Mouse (Mus musculus) urinary bladder, adult 18-20 months (tissue): ENCODE data around the gene Hrct1.

Experiments used
- DNase-seq, 2 experiments: peaks; one replicate each; pipeline ENCODE4 v3.0.0; 2022; ENCODE audit warnings: low spot score in 2 of 2, mixed read lengths in 2 of 2

Gene Hrct1

DNA sequence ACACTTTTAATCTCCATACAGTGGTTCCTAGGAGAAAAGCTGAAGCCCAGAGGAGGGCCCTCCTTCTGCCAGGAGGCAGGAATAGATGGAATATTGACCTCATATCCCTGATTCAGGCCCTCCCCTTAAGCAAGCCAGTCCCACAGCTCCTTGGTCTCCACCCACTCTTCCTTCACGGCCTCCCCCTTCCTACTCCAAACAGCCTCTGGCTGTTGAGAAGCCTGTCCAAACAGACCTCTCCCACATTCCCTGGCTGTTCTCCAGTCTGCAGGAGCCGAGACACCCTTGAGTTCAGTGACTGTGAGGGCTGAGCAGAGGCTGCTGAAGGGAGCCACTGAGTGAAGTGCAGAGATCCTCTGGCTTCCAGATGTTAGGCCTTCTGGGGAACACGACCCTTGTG is at the start of gene Hrct1:
Gene Hrct1 (plus strand): TSS at position 194 of the 400 bp plus-strand sequence.
- DNase-seq, result peak in 1 of 2 experiments; percentile 81

- no peak for DNase-seq
These were observed 48.4 kb upstream of the Hrct1 start for GRCm38 (mm10) chr4:43678541-43678940.

DNA sequence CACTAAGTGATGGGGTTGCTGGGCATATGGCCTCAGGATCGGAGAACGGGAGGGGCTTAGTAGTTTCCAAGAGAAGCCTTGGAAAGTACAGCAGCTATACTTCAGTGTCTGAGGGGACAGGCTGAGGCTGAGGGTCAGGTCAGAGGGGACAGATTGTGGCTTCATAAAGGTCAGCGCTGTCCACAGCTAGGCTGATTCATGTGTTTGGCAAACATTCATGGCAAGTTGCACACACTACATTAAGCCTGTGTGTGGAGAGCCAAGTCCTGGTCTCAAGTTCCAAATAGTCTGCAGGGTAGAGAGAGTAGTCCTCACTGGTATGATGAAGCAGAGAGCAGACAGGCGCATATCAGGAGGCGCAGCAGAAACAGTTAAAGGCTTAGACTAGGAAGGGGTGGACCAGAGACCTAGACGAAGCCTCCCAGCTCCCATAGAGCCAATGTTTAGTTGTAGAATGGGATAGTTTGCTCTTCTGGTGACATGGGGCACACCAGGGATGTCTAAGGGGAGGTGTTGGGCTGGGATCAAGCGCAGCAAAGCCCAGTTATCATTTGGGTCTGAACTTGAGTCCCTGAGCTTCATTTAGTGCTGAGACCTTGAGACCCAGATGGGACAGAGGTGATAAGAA is 47.5 kb upstream of the Hrct1 start:
- no peak for DNase-seq

DNA sequence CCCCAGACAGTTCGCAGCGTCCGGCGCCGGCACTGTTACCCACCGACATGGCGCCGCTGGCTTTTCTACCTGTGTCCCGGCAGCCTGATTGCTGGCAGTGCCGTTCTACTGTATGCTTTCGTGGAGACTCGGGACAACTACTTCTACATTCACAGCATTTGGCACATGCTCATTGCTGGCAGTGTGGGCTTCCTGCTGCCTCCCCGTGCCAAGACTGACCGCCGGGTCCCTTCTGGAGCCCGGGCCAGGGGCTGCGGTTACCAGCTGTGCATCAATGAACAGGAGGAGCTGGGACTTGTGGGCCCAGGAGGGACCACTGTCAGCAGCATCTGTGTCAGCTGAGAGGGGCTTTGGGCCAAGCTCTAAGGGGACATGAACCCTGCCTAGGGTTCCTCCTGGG is 37.0 kb upstream of the Hrct1 start:
- no peak for DNase-seq

- no peak for DNase-seq
These were observed 36.0 kb upstream of the Hrct1 start for GRCm38 (mm10) chr4:43691026-43691425.

DNA sequence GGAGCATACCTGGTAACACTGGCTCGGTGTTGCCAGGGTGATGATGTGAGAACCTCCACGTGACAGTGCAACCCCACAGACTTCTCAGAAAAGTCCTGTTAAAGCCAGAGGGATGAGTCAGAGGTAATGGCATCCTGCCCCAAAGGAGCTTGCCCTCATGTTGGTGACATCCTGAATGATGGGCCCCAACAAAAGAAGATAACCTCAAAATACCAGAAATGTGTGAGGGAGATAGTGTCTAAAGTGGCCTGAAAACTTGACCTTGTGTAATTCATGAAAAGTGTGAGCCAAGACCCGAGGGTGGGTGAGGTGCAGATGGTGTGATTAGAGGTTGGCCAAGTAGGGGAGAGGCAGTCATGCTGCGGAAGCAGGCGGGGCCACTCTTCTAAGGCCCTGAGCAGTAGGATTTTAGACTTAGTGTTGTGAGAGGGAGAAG is 33.2 kb upstream of the Hrct1 start:
- DNase-seq, result peak; percentile 17 to 58

DNA sequence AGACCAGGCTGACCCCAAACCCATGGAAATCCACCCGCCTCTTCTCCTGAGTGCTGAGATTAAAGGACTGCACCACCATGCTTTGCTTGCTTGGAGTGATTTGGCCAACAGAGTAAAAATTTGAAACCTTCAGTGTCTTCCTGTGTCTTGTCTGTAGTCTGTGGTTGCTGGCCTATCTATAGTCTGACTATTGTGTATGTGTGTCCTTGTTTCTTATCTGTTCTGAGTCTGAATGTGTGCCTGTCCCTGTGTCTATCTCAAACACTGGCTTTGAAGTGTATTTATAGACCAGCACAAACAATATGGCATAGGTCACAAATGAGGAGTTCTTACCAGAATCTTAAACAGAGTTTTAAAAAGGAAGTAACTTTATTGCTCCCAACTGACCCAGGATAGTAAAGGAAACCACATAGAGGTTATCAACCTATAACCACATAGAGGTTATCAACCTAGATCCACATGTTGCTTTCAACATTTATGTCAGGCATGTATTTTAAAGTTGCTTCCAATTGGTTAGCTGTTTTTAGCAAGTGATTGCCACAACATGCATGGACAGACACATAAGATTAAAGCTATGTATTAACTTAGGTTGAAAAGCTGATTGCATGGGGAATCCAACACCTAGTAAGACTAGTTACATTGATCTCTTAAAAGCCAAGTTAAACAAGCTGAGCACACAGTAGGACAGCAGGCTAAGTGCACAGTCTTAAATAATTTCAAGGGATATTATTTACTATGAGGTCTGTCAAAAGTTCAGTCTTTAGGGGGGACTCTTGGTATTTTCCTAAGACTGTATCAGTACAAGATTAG is 32.3 kb upstream of the Hrct1 start:
- no peak for DNase-seq

GRCm38 (mm10) chr4:43695249-43695671 is 31.7 kb upstream of the Hrct1 start:
- DNase-seq, result peak; percentile 22 to 68

DNA sequence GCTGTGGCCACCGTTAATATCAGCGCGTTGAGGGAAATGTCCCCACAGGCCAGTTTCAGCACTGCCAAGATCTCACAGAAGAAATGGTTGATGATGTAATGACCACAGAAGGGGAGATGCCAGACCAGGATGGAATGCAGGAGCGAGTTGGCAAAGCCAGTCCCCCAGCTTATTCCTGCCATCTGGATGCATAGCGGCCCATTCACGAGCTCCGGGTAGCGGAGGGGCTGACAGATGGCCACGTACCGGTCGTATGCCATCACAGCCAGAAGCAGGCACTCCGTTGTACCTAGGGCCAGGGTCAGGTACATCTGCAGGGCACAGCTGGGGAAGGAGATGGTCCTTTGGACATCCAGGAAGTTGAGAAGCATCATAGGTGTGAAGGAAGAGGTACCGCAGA is 30.4 kb upstream of the Hrct1 start:
- no peak for DNase-seq

- no peak for DNase-seq
These were observed 26.3 kb upstream of the Hrct1 start, which contains the start of gene Olfr70 for GRCm38 (mm10) chr4:43700707-43701106. Olfr70 (minus strand) TSS chr4:43700807.

DNA sequence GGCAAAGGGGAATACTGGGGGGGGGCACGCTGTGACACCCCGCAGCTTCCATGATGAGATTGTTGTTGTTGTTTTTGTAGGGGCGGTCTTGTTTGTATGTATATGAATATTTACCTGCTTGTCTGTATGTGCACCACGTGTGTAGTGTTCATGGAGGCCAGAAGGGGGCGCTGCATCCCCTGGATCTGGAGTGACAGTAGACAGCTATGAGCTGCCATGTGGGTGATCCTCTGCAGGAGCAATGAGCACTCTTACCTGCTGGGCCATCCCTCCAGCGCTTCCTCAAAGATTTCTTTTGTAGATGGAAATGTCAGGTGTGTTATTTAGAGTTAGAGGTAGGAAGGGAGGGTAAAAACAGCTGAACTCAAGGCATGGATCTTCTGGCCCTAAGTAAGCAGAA is 23.5 kb upstream of the Hrct1 start:
- no peak for DNase-seq

GRCm38 (mm10) chr4:43703851-43704250 is 23.1 kb upstream of the Hrct1 start:
- no peak for DNase-seq

GRCm38 (mm10) chr4:43705991-43706390 is 21.0 kb upstream of the Hrct1 start:
- DNase-seq, result no peak

DNA sequence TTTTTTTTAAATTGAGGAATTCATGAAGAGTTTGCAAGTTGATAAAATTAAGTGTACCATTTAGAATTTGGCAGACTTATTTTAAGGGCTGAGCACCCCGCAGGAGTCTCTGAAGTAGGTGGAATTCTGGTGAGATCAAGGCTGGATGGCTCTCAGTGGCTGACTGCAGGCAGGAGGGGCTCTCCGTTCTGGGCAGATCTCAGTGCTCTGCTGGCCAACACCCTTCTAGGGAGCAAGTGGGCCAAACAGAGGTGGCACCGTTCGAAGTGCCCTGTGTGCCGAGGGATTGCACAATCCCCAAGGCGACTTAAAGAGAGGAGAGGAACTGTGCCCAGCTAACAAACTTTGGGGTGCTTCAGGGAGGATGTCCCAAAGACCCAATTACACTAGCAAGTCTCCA is 17.1 kb upstream of the Hrct1 start, which contains the start of gene Olfr71:
Gene Olfr71 (minus strand): TSS at position 387 of the 400 bp plus-strand sequence.
- no peak for DNase-seq

GRCm38 (mm10) chr4:43711821-43712220 is 15.2 kb upstream of the Hrct1 start:
- DNase-seq, result peak; percentile 59 to 73

DNA sequence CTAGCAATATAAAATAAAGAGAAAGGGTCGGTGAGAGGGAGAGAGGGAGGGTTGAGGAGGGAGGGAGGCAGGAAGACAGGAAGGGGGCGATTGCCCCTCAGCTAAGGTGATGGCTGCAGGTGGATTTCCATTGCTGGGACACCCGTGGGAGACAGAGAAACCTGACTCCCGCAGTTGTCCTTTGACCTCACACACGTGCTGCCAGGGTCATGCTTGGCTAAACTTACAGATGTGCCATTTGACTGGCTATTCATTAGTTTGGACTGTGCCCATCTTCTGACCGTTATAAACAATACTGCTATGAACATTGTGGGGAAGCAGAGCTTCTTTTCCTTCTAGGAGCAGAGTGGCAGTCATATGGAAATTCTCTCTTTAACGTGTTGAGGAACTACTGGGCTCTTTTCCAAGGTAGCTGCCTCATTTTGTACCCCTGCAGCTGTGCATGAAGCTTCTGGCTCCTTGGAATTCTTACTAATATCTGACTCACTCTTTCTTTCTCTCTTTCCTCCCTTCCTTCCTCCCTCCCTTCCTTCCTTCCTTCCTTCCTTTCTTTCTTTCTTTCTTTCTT is 13.3 kb upstream of the Hrct1 start:
- no peak for DNase-seq

DNA sequence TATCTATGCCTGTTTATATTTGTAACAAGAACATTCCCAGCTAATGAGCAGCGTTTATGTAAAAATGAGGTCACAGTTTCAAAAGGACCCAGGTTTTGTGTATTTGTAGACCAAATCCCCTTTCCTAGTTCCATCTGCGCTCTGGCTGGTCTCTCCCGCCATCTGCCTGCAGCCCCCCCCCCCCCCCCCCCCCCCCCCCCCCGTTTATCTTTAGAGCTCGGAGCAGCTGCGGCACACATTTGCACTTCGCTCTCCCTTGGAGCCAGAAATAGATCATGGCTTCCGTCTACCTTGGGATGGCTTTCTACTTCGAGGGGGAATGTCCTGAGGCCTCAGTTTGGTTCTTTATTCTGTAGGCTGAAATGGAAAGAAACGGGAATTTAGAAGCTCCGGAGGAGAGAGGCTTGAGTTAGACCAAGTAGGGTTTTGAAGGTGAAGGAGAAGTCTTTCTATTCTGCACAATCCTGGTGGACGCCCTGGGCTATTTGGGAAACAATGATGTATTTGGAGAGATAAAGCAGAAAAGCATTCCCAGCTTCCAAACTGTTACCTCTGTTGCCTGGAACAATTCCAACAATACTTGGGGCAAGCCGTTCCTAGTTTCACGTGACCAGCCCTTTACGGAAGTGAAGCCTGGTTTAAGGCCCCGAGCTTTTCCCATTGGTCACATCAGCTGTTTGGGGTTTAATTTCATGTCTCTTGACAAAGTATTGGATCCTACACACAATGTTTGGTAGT is 6.3 kb upstream of the Hrct1 start:
- no peak for DNase-seq

- no peak for DNase-seq
These were observed 4.8 kb upstream of the Hrct1 start for GRCm38 (mm10) chr4:43722191-43722590.

DNA sequence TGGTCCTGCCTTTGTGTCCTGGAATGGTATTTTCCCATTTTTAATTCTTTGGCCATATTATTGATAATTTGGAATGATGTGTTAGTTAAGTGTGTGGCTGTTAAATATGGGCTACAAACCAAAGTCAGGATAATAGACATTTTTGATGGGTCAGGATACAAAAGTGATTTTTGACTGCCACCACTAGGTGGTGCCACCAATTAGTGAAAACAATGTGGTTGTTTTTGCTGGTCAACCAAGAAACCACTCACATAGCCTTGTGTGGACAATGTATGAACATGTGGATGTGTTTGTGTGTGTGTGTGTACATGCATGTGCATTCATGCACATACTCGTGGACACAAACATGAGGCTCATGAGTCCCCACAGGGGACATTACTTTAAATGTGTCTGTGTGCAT is 2.2 kb upstream of the Hrct1 start:
- DNase-seq, result no peak

DNA sequence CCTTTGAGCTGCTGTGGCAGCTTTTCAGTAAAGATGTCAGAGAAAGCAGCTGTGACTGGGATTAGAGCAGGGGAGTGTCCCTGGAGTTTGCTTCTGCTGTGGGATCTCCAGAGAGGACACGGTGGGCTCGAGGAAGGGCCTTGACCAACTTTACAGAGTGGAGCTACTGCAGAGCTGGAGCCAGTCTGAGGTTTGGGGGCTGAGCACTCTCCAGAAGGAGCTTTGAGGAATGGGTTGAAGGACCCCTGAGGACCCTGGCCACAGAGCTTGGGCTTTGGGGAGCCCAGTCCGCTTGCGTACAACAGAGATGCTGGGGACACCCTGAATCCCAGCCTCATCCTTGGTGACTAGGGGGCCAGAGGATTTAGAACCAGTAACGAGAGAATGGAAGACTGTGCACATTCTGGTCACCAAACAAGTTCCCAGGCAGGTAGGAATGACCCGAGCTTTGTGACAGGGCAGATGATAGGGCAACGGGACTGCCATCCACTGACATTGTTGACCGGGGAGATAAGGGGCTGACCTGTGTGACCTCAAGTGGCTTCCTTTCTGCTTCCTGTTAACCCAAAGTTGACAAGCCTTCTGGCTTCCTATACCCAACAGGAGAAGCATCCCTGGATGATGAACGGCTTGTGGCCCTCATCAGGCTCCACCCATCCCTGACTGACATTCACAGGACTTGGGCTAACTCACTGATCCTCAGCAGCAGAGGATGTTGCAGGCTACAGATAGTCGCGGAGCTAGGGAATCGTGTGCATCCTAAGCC is 577 bp upstream of the Hrct1 start:
- DNase-seq, result no peak
